Mouse (Mus musculus) MEL (cell line): ENCODE measurements around the gene Egfl7. TPM values are rescaled to one million over a fixed set of nuclear protein-coding genes. Genes with fewer than 3 reads are reported as not detected.

Experiments
- DNase-seq: peaks from one replicate; pipeline ENCODE4 v3.0.0; 2011; ENCODE audit warnings: low read depth, low spot score
- H3K27ac ChIP-seq: 2 replicates; pipeline ENCODE4 v1.5.1; 2012; ENCODE audit warnings: low read depth, mild to moderate bottlenecking, control low read depth, low read length, moderate library complexity; ENCODE audit not compliant: control insufficient read depth
- H3K27me3 ChIP-seq, 2 experiments: fragments of 150-350 bp in 1 of 2; sonication (generic) in 1 of 2; 2 replicates each; pipeline ENCODE4 v1.6.1; 2012; ENCODE audit warnings: low read length in 2 of 2, mild to moderate bottlenecking in 2 of 2, improper control_type of control experiment in 1 of 2, moderate library complexity in 1 of 2; ENCODE audit not compliant: insufficient read depth in 2 of 2, control insufficient read depth in 1 of 2
- H3K36me3 ChIP-seq, 2 experiments: 2 replicates each; pipeline ENCODE4 v1.6.1; 2012 to 2014; ENCODE audit warnings: low read length in 2 of 2, improper control_type of control experiment in 1 of 2, inconsistent platforms in 1 of 2, mild to moderate bottlenecking in 1 of 2; ENCODE audit not compliant: insufficient read depth in 2 of 2, control insufficient read depth in 1 of 2
- H3K4me1 ChIP-seq, 2 experiments: fragments of 150-350 bp in 1 of 2; sonication (generic) in 1 of 2; 2 replicates each; pipeline ENCODE4 v1.6.1; 2012; ENCODE audit warnings: low read length in 2 of 2, improper control_type of control experiment in 1 of 2, mild to moderate bottlenecking in 1 of 2; ENCODE audit not compliant: insufficient read depth in 2 of 2, control insufficient read depth in 1 of 2
- H3K4me3 ChIP-seq, 2 experiments: fragments of 150-350 bp in 1 of 2; sonication (generic) in 1 of 2; 2 replicates each; pipeline ENCODE4 v1.5.1; 2012; ENCODE audit warnings: low read depth in 2 of 2, low read length in 2 of 2, mild to moderate bottlenecking in 2 of 2, moderate library complexity in 2 of 2, control low read depth in 1 of 2, improper control_type of control experiment in 1 of 2; ENCODE audit not compliant: control insufficient read depth in 1 of 2, insufficient read depth in 1 of 2
- H3K79me2 ChIP-seq: 2 replicates; pipeline ENCODE4 v1.6.1; 2012; ENCODE audit warnings: mild to moderate bottlenecking, low read length, moderate library complexity; ENCODE audit not compliant: control insufficient read depth, poor library complexity, insufficient read depth
- H3K9ac ChIP-seq: 2 replicates; pipeline ENCODE4 v1.6.1; 2012; ENCODE audit warnings: low read depth, mild to moderate bottlenecking, control low read depth, low read length, moderate library complexity; ENCODE audit not compliant: control insufficient read depth, poor library complexity, severe bottlenecking
- H3K9me3 ChIP-seq: fragments of 150-350 bp; sonication (generic); replicated peaks from 2 replicates; pipeline ENCODE4 v1.6.1; 2012; ENCODE audit warnings: mild to moderate bottlenecking, low read length, improper control_type of control experiment, moderate library complexity; ENCODE audit not compliant: insufficient read depth
- BHLHE40 ChIP-seq: IDR thresholded peaks from 2 replicates; pipeline ENCODE4 v1.6.1; 2012; ENCODE audit warnings: low read depth, mild to moderate bottlenecking, inconsistent platforms, low read length, improper control_type of control experiment, borderline replicate concordance
- CHD2 ChIP-seq: IDR thresholded peaks from 2 replicates; pipeline ENCODE4 v1.6.1; 2011; ENCODE audit warnings: low read length, improper control_type of control experiment
- E2F4 ChIP-seq: IDR thresholded peaks from 2 replicates; pipeline ENCODE4 v1.6.1; 2011; ENCODE audit warnings: low read depth, low read length, improper control_type of control experiment, borderline replicate concordance
- ELF1 ChIP-seq: IDR thresholded peaks from 2 replicates; pipeline ENCODE4 v1.6.1; 2014; ENCODE audit warnings: low read depth, mild to moderate bottlenecking, inconsistent platforms, low read length, improper control_type of control experiment, moderate library complexity
- GABPA ChIP-seq: IDR thresholded peaks from 2 replicates; pipeline ENCODE4 v1.6.1; 2012; ENCODE audit warnings: low read depth, mild to moderate bottlenecking, inconsistent platforms, low read length, improper control_type of control experiment, moderate library complexity
- HCFC1 ChIP-seq: IDR thresholded peaks from 2 replicates; pipeline ENCODE4 v1.6.1; 2012; ENCODE audit warnings: low read depth, mild to moderate bottlenecking, inconsistent platforms, low read length, improper control_type of control experiment, moderate library complexity
- JUND ChIP-seq: IDR thresholded peaks from 2 replicates; pipeline ENCODE4 v1.6.1; 2011; ENCODE audit warnings: low read depth, mild to moderate bottlenecking, improper control_type of control experiment, low read length
- MAX ChIP-seq: IDR thresholded peaks from 2 replicates; pipeline ENCODE4 v1.6.1; 2011; ENCODE audit warnings: low read length, improper control_type of control experiment
- MAZ ChIP-seq: IDR thresholded peaks from 2 replicates; pipeline ENCODE4 v1.6.1; 2012; ENCODE audit warnings: low read depth, mild to moderate bottlenecking, inconsistent platforms, low read length, improper control_type of control experiment
- MEF2A ChIP-seq: IDR thresholded peaks from 2 replicates; pipeline ENCODE4 v1.6.1; 2014; ENCODE audit warnings: low read depth, mild to moderate bottlenecking, inconsistent platforms, low read length, improper control_type of control experiment; ENCODE audit not compliant: poor library complexity, insufficient replicate concordance, severe bottlenecking; ENCODE audit errors: extremely low read depth
- MXI1 ChIP-seq: IDR thresholded peaks from 2 replicates; pipeline ENCODE4 v1.6.1; 2011; ENCODE audit warnings: mild to moderate bottlenecking, low read depth, low read length, improper control_type of control experiment
- NRF1 ChIP-seq: IDR thresholded peaks from 2 replicates; pipeline ENCODE4 v1.6.1; 2014; ENCODE audit warnings: low read depth, mild to moderate bottlenecking, inconsistent platforms, low read length, improper control_type of control experiment, moderate library complexity; ENCODE audit not compliant: poor library complexity, insufficient read depth, severe bottlenecking
- POLR2A ChIP-seq, 2 experiments: IDR thresholded peaks; 2 replicates each; pipeline ENCODE4 v1.6.1; 2011 to 2012; ENCODE audit warnings: low read length in 2 of 2, mild to moderate bottlenecking in 2 of 2, control low read depth in 1 of 2, improper control_type of control experiment in 1 of 2, low read depth in 1 of 2, moderate library complexity in 1 of 2; ENCODE audit not compliant: control insufficient read depth in 1 of 2, insufficient read depth in 1 of 2, poor library complexity in 1 of 2
- POLR2AphosphoS2 ChIP-seq: IDR thresholded peaks from 2 replicates; pipeline ENCODE4 v1.6.1; 2011; ENCODE audit warnings: low read length, improper control_type of control experiment
- POLR2AphosphoS5 ChIP-seq: IDR thresholded peaks from 2 replicates; pipeline ENCODE4 v1.6.1; 2012; ENCODE audit warnings: low read depth, borderline replicate concordance, mild to moderate bottlenecking, inconsistent platforms, low read length, moderate library complexity, mixed read lengths
- RAD21 ChIP-seq: IDR thresholded peaks from 2 replicates; pipeline ENCODE4 v1.6.1; 2011; ENCODE audit warnings: mild to moderate bottlenecking, low read depth, low read length, improper control_type of control experiment
- RCOR1 ChIP-seq: IDR thresholded peaks from 2 replicates; pipeline ENCODE4 v1.6.1; 2012; ENCODE audit warnings: low read depth, mild to moderate bottlenecking, inconsistent platforms, low read length, improper control_type of control experiment
- SIN3A ChIP-seq: IDR thresholded peaks from 2 replicates; pipeline ENCODE4 v1.6.1; 2012; ENCODE audit warnings: low read length, improper control_type of control experiment, inconsistent platforms
- SMC3 ChIP-seq: IDR thresholded peaks from 2 replicates; pipeline ENCODE4 v1.6.1; 2011; ENCODE audit warnings: low read depth, low read length, improper control_type of control experiment
- TBP ChIP-seq: IDR thresholded peaks from 2 replicates; pipeline ENCODE4 v1.8.0; 2011; ENCODE audit warnings: low read depth, low read length, improper control_type of control experiment
- UBTF ChIP-seq: IDR thresholded peaks from 2 replicates; pipeline ENCODE4 v1.6.1; 2012; ENCODE audit warnings: low read depth, mild to moderate bottlenecking, inconsistent platforms, low read length, improper control_type of control experiment, moderate library complexity, borderline replicate concordance; ENCODE audit not compliant: insufficient read depth
- USF1 ChIP-seq: IDR thresholded peaks from 2 replicates; pipeline ENCODE4 v1.6.1; 2014; ENCODE audit warnings: low read depth, mild to moderate bottlenecking, inconsistent platforms, low read length, improper control_type of control experiment, moderate library complexity
- USF2 ChIP-seq, 2 experiments: IDR thresholded peaks; 2 replicates each; pipeline ENCODE4 v1.6.1; 2011 to 2012; ENCODE audit warnings: improper control_type of control experiment in 2 of 2, low read length in 2 of 2, borderline replicate concordance in 1 of 2, inconsistent platforms in 1 of 2, low read depth in 1 of 2, mild to moderate bottlenecking in 1 of 2; ENCODE audit not compliant: insufficient read depth in 1 of 2
- ZC3H11A ChIP-seq: IDR thresholded peaks from 2 replicates; pipeline ENCODE4 v1.6.1; 2012; ENCODE audit warnings: low read depth, mild to moderate bottlenecking, inconsistent platforms, low read length, improper control_type of control experiment
- ZMIZ1 ChIP-seq: IDR thresholded peaks from 2 replicates; pipeline ENCODE4 v1.6.1; 2012; ENCODE audit warnings: low read depth, mild to moderate bottlenecking, inconsistent platforms, low read length, improper control_type of control experiment, moderate library complexity
- ZNF384 ChIP-seq: IDR thresholded peaks from 2 replicates; pipeline ENCODE4 v1.6.1; 2012; ENCODE audit warnings: low read depth, mild to moderate bottlenecking, inconsistent platforms, low read length, improper control_type of control experiment
- polyA plus RNA-seq, 2 experiments: library from polyadenylated mRNA; stranded (reverse) in 1 of 2; unstranded in 1 of 2; fragments of >175 nt in 1 of 2; fragments of >200 nt in 1 of 2; gene quantifications; 2 replicates each; pipeline versions ENCODE4 v1.2.1 to v1.2.4; 2012; ENCODE audit warnings: low replicate concordance in 2 of 2, low read depth in 1 of 2; ENCODE audit not compliant: insufficient read length in 2 of 2, insufficient read depth in 1 of 2, missing spikeins in 1 of 2
- total RNA-seq: library from RNA; depleted of rRNA; stranded (reverse); fragments of 300-350 nt; gene quantifications from 2 replicates; pipeline ENCODE4 v1.2.3, GENCODE M21; 2012

The Egfl7 gene
- total and polyA plus RNA-seq, 3 experiments, result 73.9 to 125 TPM; not detected in 1

DNA sequence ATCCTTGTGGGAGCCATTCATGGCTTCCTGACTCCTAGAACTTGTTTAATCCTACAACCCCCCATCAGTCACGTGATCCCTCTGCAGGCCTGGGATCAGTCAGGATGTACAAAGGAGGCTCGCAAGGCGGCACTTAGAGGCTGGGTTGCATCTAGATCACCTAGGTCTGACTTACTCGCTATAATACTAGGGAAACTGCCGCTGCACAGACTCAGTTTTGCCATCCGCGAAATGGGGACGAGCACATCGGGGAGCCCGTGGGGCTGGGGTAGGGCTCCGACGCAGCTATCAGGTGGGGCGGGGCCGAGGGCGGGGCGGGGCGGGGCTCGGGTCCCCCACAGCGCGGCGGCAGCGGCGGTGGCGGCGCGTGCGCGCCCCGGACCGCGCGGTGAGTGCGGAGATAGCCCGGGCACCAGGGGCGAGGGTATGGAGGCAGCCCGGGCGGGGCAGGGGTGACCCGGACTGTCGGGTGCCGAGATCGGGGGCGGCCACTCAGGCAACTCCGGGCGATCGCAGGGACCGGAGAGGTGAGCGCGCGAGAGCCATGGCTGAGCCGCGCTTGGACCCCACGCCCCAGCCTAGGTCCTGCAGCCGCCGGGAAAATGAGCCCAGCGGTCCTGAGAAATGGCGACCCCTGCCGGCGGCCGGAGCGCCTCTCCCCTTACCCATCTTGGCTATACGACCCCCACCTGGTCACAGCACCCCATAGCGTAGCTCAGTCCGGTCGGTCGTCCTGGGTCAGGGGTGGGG is 6.7 kb downstream of the Egfl7 start, which contains the start of gene Gm20532 (continued):
- no peak for TF ChIP-seq POLR2AphosphoS5
- TF ChIP-seq ZC3H11A, result peak; percentile 22
- peak; percentile 47 for TF ChIP-seq SMC3
- no peak for TF ChIP-seq HCFC1
- TF ChIP-seq USF2 (IDR thresholded peaks at IDR 0.05; ENCODE audit: borderline replicate concordance in 1 of 2, insufficient read depth in 1 of 2, low read depth in 1 of 2, low read length in 2 of 2), result peak in 1 of 2 experiments; percentile 51; a peak in 1 of 4 replicates
- no peak for TF ChIP-seq UBTF
- no peak for TF ChIP-seq POLR2AphosphoS2
- 0 out of 2 replicates have a peak, but pooled peaks have one; percentile 6 for TF ChIP-seq MEF2A
- TF ChIP-seq ZNF384, result no peak
- 0 out of 2 replicates have a peak, but pooled peaks have one; percentile 35 for TF ChIP-seq SIN3A
- TF ChIP-seq MAZ, result peak; percentile 71; the same call in 1 of the 2 replicates
- TF ChIP-seq, all 39 proteins: peak for 15

- TF ChIP-seq POLR2A (IDR thresholded peaks at IDR 0.05; ENCODE audit: control insufficient read depth in 1 of 2, insufficient read depth in 1 of 2, low read depth in 1 of 2, low read length in 2 of 2, poor library complexity in 1 of 2), result no peak
- TF ChIP-seq USF1, result 0 out of 2 replicates have a peak, but pooled peaks have one; percentile 2
- 0 out of 2 replicates have a peak, but pooled peaks have one; percentile 13 for TF ChIP-seq SIN3A
- TF ChIP-seq ZMIZ1, result 0 out of 2 replicates have a peak, but pooled peaks have one; percentile 3
- Histone ChIP-seq H3K9ac (peak overlapping the region; percentile 84), H3K9me3 (no peaks in the 10 kb centered on the region), H3K27ac (peak overlapping the region; percentile 48), H3K27me3 (no peaks in the 10 kb centered on the region), H3K36me3 (peaks cover 0 to 11% of the 10 kb centered on the region in 2 experiments; a peak in 2 of 4 replicates), H3K79me2 (no peaks in the 10 kb centered on the region; the same call in 1 of the 2 replicates), H3K4me3 (peak overlapping the region; percentile 81 to 93), H3K4me1 (peaks cover 4 to 21% of the 10 kb centered on the region in 2 experiments; a peak in 3 of 4 replicates)
- DNase-seq, result peak; percentile 78
Measured at GRCm38 (mm10) chr2:26587044-26587405, 7.2 kb downstream of the Egfl7 start.

GRCm38 (mm10) chr2:26588573-26588972 is 8.8 kb downstream of the Egfl7 start:
- H3K4me1 ChIP-seq, result peaks cover 3 to 20% of the 10 kb centered on the region in 2 experiments; a peak in 3 of 4 replicates
- H3K9me3 ChIP-seq, result no peaks in the 10 kb centered on the region
- no peaks in the 10 kb centered on the region; the same call in 1 of the 2 replicates for H3K79me2 ChIP-seq
- H3K4me3 ChIP-seq, result no peak overlapping the region
- H3K27me3 ChIP-seq, result no peaks in the 10 kb centered on the region
- no peak overlapping the region for H3K27ac ChIP-seq
- no peak for DNase-seq
- no peak overlapping the region for H3K9ac ChIP-seq
- H3K36me3 ChIP-seq, result peaks cover 0 to 11% of the 10 kb centered on the region in 2 experiments; a peak in 2 of 4 replicates
- TF ChIP-seq JUND, result no peak
- no peak for TF ChIP-seq BHLHE40
- TF ChIP-seq POLR2AphosphoS2, result no peak
- no peak for TF ChIP-seq GABPA
- no peak for TF ChIP-seq POLR2A (IDR thresholded peaks at IDR 0.05; ENCODE audit: control insufficient read depth in 1 of 2, insufficient read depth in 1 of 2, low read depth in 1 of 2, low read length in 2 of 2, poor library complexity in 1 of 2)
- TF ChIP-seq MAX, result no peak
- no peak for TF ChIP-seq RCOR1
- TF ChIP-seq ELF1, result no peak
- TF ChIP-seq E2F4, result no peak
- no peak for TF ChIP-seq MXI1
- no peak for TF ChIP-seq USF2 (IDR thresholded peaks at IDR 0.05; ENCODE audit: borderline replicate concordance in 1 of 2, insufficient read depth in 1 of 2, low read depth in 1 of 2, low read length in 2 of 2)
- TF ChIP-seq SIN3A, result no peak
- TF ChIP-seq TBP, result no peak
- no peak for TF ChIP-seq POLR2AphosphoS5
- TF ChIP-seq CHD2, result no peak
- no peak for TF ChIP-seq HCFC1
- TF ChIP-seq RAD21, result no peak
- TF ChIP-seq NRF1, result no peak
- TF ChIP-seq, all 39 proteins: peak for 0
